Mouse (Mus musculus): ENCODE data around the gene Dhx36. TPM values are rescaled to one million over a fixed set of nuclear protein-coding genes. Genes with fewer than 3 reads are reported as not detected.

Gene Dhx36
- polyA plus RNA-seq, 1 experiment, result 67.3 TPM

DNA sequence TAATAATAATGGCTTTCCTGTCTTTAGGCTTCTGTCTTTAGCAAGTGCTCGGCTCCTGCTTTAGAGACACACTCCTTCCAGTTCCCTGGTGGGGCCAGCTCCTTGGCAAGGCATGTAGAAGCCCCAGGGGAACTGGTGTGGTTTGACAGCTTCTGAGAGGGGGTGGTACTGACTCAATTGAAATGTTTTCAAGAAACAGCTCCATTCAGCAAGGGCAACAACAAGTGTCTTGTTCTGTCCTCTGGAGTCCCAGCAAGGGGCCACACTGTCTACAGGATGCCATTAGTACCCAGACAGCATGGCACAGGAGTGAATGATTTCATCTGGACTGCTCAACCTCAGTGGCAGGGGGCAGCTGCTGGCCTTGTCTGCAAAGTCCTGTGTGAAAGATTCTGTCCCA lies 51.0 kb downstream of the Dhx36 start:
- Histone ChIP-seq H3K27me3 (ENCODE audit: control insufficient read depth, insufficient read depth, low read length, poor library complexity, severe bottlenecking) (no peaks in the 10 kb centered on the region), H3K4me1 (ENCODE audit: control insufficient read depth, insufficient read depth, low read length) (no peaks in the 10 kb centered on the region), H3K9me3 (replicated peaks; ENCODE audit: control insufficient read depth, insufficient read depth, low read length, poor library complexity, severe bottlenecking) (no peaks in the 10 kb centered on the region), H3K27ac (ENCODE audit: insufficient read depth, low read length) (no peak overlapping the region), H3K4me3 (ENCODE audit: low read depth, low read length) (no peak overlapping the region), H3K9ac (ENCODE audit: low read depth, poor library complexity, severe bottlenecking) (no peak overlapping the region), H3K36me3 (ENCODE audit: control insufficient read depth, insufficient read depth, low read length, poor library complexity, severe bottlenecking) (no peaks in the 10 kb centered on the region)
- no peak for TF ChIP-seq EP300 (IDR thresholded peaks at IDR 0.05; ENCODE audit: insufficient read depth, low read depth, low read length)
- no peak for TF ChIP-seq CTCF (IDR thresholded peaks at IDR 0.05; ENCODE audit: low read depth, low read length)
- TF ChIP-seq POLR2A (IDR thresholded peaks at IDR 0.05; ENCODE audit: insufficient read depth, low read length), result no peak

GRCm38 (mm10) chr3:62454096-62454495 lies 52.7 kb downstream of the Dhx36 start:
- H3K9ac ChIP-seq (ENCODE audit: low read depth, poor library complexity, severe bottlenecking), result no peak overlapping the region
- no peaks in the 10 kb centered on the region for H3K27me3 ChIP-seq (ENCODE audit: control insufficient read depth, insufficient read depth, low read length, poor library complexity, severe bottlenecking)
- no peak overlapping the region for H3K4me3 ChIP-seq (ENCODE audit: low read depth, low read length)
- H3K4me1 ChIP-seq (ENCODE audit: control insufficient read depth, insufficient read depth, low read length), result no peaks in the 10 kb centered on the region
- H3K9me3 ChIP-seq (replicated peaks; ENCODE audit: control insufficient read depth, insufficient read depth, low read length, poor library complexity, severe bottlenecking), result no peaks in the 10 kb centered on the region
- H3K27ac ChIP-seq (ENCODE audit: insufficient read depth, low read length), result no peak overlapping the region
- H3K36me3 ChIP-seq (ENCODE audit: control insufficient read depth, insufficient read depth, low read length, poor library complexity, severe bottlenecking), result no peaks in the 10 kb centered on the region
- TF ChIP-seq CTCF (IDR thresholded peaks at IDR 0.05; ENCODE audit: low read depth, low read length) (no peak), EP300 (IDR thresholded peaks at IDR 0.05; ENCODE audit: insufficient read depth, low read depth, low read length) (no peak), POLR2A (IDR thresholded peaks at IDR 0.05; ENCODE audit: insufficient read depth, low read length) (no peak)

GRCm38 (mm10) chr3:62452961-62453360 lies 53.8 kb downstream of the Dhx36 start:
- Histone ChIP-seq H3K36me3 (ENCODE audit: control insufficient read depth, insufficient read depth, low read length, poor library complexity, severe bottlenecking) (no peaks in the 10 kb centered on the region), H3K27ac (ENCODE audit: insufficient read depth, low read length) (no peak overlapping the region), H3K4me1 (ENCODE audit: control insufficient read depth, insufficient read depth, low read length) (no peaks in the 10 kb centered on the region), H3K9me3 (replicated peaks; ENCODE audit: control insufficient read depth, insufficient read depth, low read length, poor library complexity, severe bottlenecking) (no peaks in the 10 kb centered on the region), H3K4me3 (ENCODE audit: low read depth, low read length) (no peak overlapping the region), H3K27me3 (ENCODE audit: control insufficient read depth, insufficient read depth, low read length, poor library complexity, severe bottlenecking) (no peaks in the 10 kb centered on the region), H3K9ac (ENCODE audit: low read depth, poor library complexity, severe bottlenecking) (no peak overlapping the region)
- TF ChIP-seq POLR2A (IDR thresholded peaks at IDR 0.05; ENCODE audit: insufficient read depth, low read length) (no peak), EP300 (IDR thresholded peaks at IDR 0.05; ENCODE audit: insufficient read depth, low read depth, low read length) (no peak)

DNA sequence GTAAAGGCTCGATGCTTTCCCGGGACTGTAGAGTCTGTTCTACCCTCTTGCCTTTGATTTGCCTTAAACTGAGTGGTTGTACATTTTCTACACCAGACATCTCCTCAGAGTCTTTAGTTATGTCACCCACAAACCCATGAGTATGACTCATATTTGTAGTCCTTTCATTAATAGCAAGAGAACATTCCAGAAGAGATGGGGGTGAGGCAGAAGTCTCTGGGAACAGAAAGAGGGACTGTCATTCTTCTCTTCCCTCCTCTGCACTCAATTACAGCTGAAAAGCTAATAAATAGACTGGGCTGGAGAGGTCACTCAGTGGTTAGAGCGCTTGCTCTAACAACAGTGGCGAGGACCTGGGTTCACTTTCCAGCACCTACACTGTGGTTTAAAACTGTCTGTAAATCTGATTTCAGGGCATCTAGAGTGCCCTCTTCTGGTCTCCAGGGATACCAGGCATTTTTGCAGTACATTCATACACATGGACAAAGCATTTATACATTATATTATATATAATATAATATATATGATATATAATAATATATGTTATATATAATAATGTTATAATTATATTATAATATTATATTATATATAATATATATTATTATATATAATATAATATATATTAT lies 56.8 kb downstream of the Dhx36 start:
- H3K4me1 ChIP-seq (ENCODE audit: control insufficient read depth, insufficient read depth, low read length), result no peaks in the 10 kb centered on the region
- TF ChIP-seq POLR2A (IDR thresholded peaks at IDR 0.05; ENCODE audit: insufficient read depth, low read length) (no peak), CTCF (IDR thresholded peaks at IDR 0.05; ENCODE audit: low read depth, low read length) (no peak), EP300 (IDR thresholded peaks at IDR 0.05; ENCODE audit: insufficient read depth, low read depth, low read length) (no peak)
- no peaks in the 10 kb centered on the region for H3K9me3 ChIP-seq (replicated peaks; ENCODE audit: control insufficient read depth, insufficient read depth, low read length, poor library complexity, severe bottlenecking)
- H3K27ac ChIP-seq (ENCODE audit: insufficient read depth, low read length), result no peak overlapping the region
- no peak overlapping the region for H3K4me3 ChIP-seq (ENCODE audit: low read depth, low read length)
- H3K9ac ChIP-seq (ENCODE audit: low read depth, poor library complexity, severe bottlenecking), result no peak overlapping the region
- no peaks in the 10 kb centered on the region for H3K36me3 ChIP-seq (ENCODE audit: control insufficient read depth, insufficient read depth, low read length, poor library complexity, severe bottlenecking)
- H3K27me3 ChIP-seq (ENCODE audit: control insufficient read depth, insufficient read depth, low read length, poor library complexity, severe bottlenecking), result no peaks in the 10 kb centered on the region

GRCm38 (mm10) chr3:62447151-62447550 lies 59.7 kb downstream of the Dhx36 start:
- Histone ChIP-seq H3K9me3 (replicated peaks; ENCODE audit: control insufficient read depth, insufficient read depth, low read length, poor library complexity, severe bottlenecking) (no peaks in the 10 kb centered on the region), H3K9ac (ENCODE audit: low read depth, poor library complexity, severe bottlenecking) (no peak overlapping the region), H3K4me3 (ENCODE audit: low read depth, low read length) (no peak overlapping the region), H3K27me3 (ENCODE audit: control insufficient read depth, insufficient read depth, low read length, poor library complexity, severe bottlenecking) (no peaks in the 10 kb centered on the region), H3K4me1 (ENCODE audit: control insufficient read depth, insufficient read depth, low read length) (no peaks in the 10 kb centered on the region), H3K36me3 (ENCODE audit: control insufficient read depth, insufficient read depth, low read length, poor library complexity, severe bottlenecking) (no peaks in the 10 kb centered on the region), H3K27ac (ENCODE audit: insufficient read depth, low read length) (no peak overlapping the region)
- no peak for TF ChIP-seq POLR2A (IDR thresholded peaks at IDR 0.05; ENCODE audit: insufficient read depth, low read length)
- TF ChIP-seq EP300 (IDR thresholded peaks at IDR 0.05; ENCODE audit: insufficient read depth, low read depth, low read length), result no peak
- TF ChIP-seq CTCF (IDR thresholded peaks at IDR 0.05; ENCODE audit: low read depth, low read length), result no peak

DNA sequence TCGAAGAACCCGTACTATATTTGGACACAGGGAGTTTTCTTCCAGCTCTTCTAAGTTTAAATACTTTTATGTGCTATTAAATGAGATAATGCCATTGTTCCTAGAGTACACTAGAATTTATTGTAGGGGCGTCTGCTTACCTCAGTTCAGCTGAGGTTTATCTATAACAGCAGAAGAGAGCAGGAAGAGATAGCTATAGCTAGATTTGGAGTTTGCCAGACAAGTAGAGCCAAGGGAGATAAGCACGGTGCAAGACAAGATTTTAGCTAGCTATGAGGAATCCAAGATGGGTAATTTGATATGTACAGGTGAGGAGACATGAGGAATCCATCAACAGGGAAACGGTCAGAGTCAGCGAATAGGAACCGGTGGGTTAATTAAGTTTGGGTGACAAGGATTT lies 60.5 kb downstream of the Dhx36 start:
- H3K4me1 ChIP-seq (ENCODE audit: control insufficient read depth, insufficient read depth, low read length), result no peaks in the 10 kb centered on the region
- no peak for TF ChIP-seq CTCF (IDR thresholded peaks at IDR 0.05; ENCODE audit: low read depth, low read length)
- no peak for TF ChIP-seq POLR2A (IDR thresholded peaks at IDR 0.05; ENCODE audit: insufficient read depth, low read length)
- no peaks in the 10 kb centered on the region for H3K36me3 ChIP-seq (ENCODE audit: control insufficient read depth, insufficient read depth, low read length, poor library complexity, severe bottlenecking)
- no peak overlapping the region for H3K4me3 ChIP-seq (ENCODE audit: low read depth, low read length)
- no peak overlapping the region for H3K27ac ChIP-seq (ENCODE audit: insufficient read depth, low read length)
- no peak overlapping the region for H3K9ac ChIP-seq (ENCODE audit: low read depth, poor library complexity, severe bottlenecking)
- no peaks in the 10 kb centered on the region for H3K27me3 ChIP-seq (ENCODE audit: control insufficient read depth, insufficient read depth, low read length, poor library complexity, severe bottlenecking)
- H3K9me3 ChIP-seq (replicated peaks; ENCODE audit: control insufficient read depth, insufficient read depth, low read length, poor library complexity, severe bottlenecking), result no peaks in the 10 kb centered on the region
